Mouse (Mus musculus): ENCODE results near the gene E2f8.
A peak's percentile ranks its signal among the peaks of the same experiment; 100 is the strongest.

GRCm38 (mm10) chr7:48864671-48865458, 16.5 kb downstream of the E2f8 start:
- TF ChIP-seq CTCF (IDR thresholded peaks at IDR 0.05; ENCODE audit: low read depth) (no peak), EP300 (IDR thresholded peaks at IDR 0.05; ENCODE audit: low read depth) (peak; percentile 80)
